Mouse (Mus musculus): Measurements from ENCODE around the gene Otop3.

- no peak for TF ChIP-seq CTCF (IDR thresholded peaks at IDR 0.05; ENCODE audit: control insufficient read depth, insufficient read depth, insufficient read length)
- TF ChIP-seq USF1 (IDR thresholded peaks at IDR 0.05; ENCODE audit: low read depth), result no peak
- no peak for TF ChIP-seq MAX (IDR thresholded peaks at IDR 0.05)
- TF ChIP-seq MYOG (IDR thresholded peaks at IDR 0.05; ENCODE audit: control insufficient read depth, extremely low read depth, insufficient read length), result no peak
- no peak for TF ChIP-seq CEBPB (IDR thresholded peaks at IDR 0.05; ENCODE audit: low read depth)
- no peak for TF ChIP-seq MYOD1 (IDR thresholded peaks at IDR 0.05; ENCODE audit: control insufficient read depth, insufficient read length, low read depth)
Measured at GRCm38 (mm10) chr11:115323354-115323753, 11.2 kb upstream of the Otop3 start.

All from C2C12 (cell line).